Mouse (Mus musculus): ENCODE results near the gene Soga1. TPM values are rescaled to one million over a fixed set of nuclear protein-coding genes. Genes with fewer than 3 reads are reported as not detected.

Soga1 gene
- polyA plus RNA-seq, 1 experiment from 2014 or later, result 1.8 TPM

DNA sequence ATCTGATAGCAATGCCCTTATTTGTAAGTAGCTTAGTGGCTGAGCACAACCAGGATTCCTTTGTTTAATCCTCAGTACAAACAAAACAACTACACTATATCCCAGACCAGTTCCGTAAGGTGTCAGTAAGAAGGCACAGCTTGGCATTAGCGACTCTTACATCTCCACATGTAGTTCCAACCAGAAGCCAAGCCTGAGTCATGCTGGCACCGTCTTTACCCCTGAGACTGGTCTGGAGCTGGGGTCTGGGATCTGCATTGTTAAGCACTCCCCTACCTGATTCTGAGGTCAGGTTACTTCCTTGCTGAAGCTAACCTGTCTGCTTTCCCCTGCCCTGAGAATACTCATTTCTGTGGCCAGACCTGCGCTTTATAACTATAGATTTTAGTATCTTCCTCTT is 110.6 kb downstream of the Soga1 start:
- no peak for TF ChIP-seq CTCF (IDR thresholded peaks at IDR 0.05; ENCODE audit: low read depth)
- no peaks in the 10 kb centered on the region for H3K9me3 ChIP-seq (replicated peaks; ENCODE audit: low read length)
- no peak overlapping the region for H3K4me3 ChIP-seq (replicated peaks; ENCODE audit: low read depth, low read length)
- DNase-seq (ENCODE audit: low spot score) (no peak), ATAC-seq (replicated peaks; ENCODE audit: low FRiP score, low read depth) (no peak)
- H3K27me3 ChIP-seq (ENCODE audit: insufficient read depth, low read length), result no peaks in the 10 kb centered on the region
- H3K4me1 ChIP-seq (replicated peaks; ENCODE audit: insufficient read depth, low read length), result no peaks in the 10 kb centered on the region
- H3K27ac ChIP-seq, result no peak overlapping the region
- no peaks in the 10 kb centered on the region for H3K36me3 ChIP-seq (ENCODE audit: insufficient read depth, low read length)
- 85% methylated on average over 4 of the region's 4 CpGs for WGBS
- no peak overlapping the region for H3K9ac ChIP-seq (ENCODE audit: low read depth, low read length)
- no peak overlapping the region for H3K4me2 ChIP-seq (ENCODE audit: low read length)

DNA sequence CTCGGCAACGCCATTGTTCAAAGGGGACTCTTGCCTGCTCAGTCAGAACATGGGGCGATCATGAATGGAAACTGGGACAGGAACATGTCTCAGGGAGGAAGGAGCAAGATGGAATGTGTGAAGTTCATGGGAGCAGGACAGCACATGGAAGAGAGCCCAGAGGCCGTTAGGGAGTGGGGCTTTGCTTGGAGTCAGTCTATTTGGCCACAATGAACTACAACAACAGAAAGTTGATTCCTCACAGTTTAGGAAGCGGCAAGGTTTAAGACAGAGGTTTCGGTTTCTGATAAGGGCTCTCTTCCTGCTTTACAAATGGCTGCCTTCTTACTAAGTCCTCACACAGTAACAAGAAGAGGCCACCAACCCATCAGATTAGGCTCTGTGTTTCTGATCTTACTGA is 111.7 kb downstream of the Soga1 start:
- 71% methylated on average over 6 of the region's 6 CpGs for WGBS
- Histone ChIP-seq H3K27me3 (ENCODE audit: insufficient read depth, low read length) (no peaks in the 10 kb centered on the region), H3K27ac (no peak overlapping the region), H3K4me1 (replicated peaks; ENCODE audit: insufficient read depth, low read length) (no peaks in the 10 kb centered on the region), H3K4me3 (replicated peaks; ENCODE audit: low read depth, low read length) (no peak overlapping the region), H3K36me3 (ENCODE audit: insufficient read depth, low read length) (no peaks in the 10 kb centered on the region), H3K9ac (ENCODE audit: low read depth, low read length) (no peak overlapping the region), H3K9me3 (replicated peaks; ENCODE audit: low read length) (no peaks in the 10 kb centered on the region), H3K4me2 (ENCODE audit: low read length) (no peak overlapping the region)
- ATAC-seq (replicated peaks; ENCODE audit: low FRiP score, low read depth) (no peak), DNase-seq (ENCODE audit: low spot score) (peak; percentile 53)
- no peak for TF ChIP-seq CTCF (IDR thresholded peaks at IDR 0.05; ENCODE audit: low read depth)

Other genes starting within 250 kb of the Soga1 start
- 38.2 and 40.6 TPM in 2 replicates for gene Tgif2, start 239.2 kb downstream of the Soga1 start, polyA plus RNA-seq (2015; fragmentation: Nextera tagmentation; extraction: Ambion mirVana)
- 2.6 and 4.6 TPM in 2 replicates for gene 4930518I15Rik, start 221.3 kb downstream of the Soga1 start, polyA plus RNA-seq (2015; fragmentation: Nextera tagmentation; extraction: Ambion mirVana)
- 227 and 252 TPM in 2 replicates for gene Rab5if, start 216.1 kb downstream of the Soga1 start, polyA plus RNA-seq (2015; fragmentation: Nextera tagmentation; extraction: Ambion mirVana)
- 0.18 and 0.32 TPM in 2 replicates for gene Sla2, start 192.1 kb downstream of the Soga1 start, polyA plus RNA-seq (2015; fragmentation: Nextera tagmentation; extraction: Ambion mirVana)
- gene Ndrg3, start 87.2 kb downstream of the Soga1 start, polyA plus RNA-seq (2015; fragmentation: Nextera tagmentation; extraction: Ambion mirVana), result 45.8 and 48.4 TPM in 2 replicates
- 20.4 and 23.2 TPM in 2 replicates for gene Dsn1, start 72.1 kb downstream of the Soga1 start, polyA plus RNA-seq (2015; fragmentation: Nextera tagmentation; extraction: Ambion mirVana)
- gene Tldc2, start 7.8 kb upstream of the Soga1 start, polyA plus RNA-seq (2015; fragmentation: Nextera tagmentation; extraction: Ambion mirVana), result 2.2 and 2.5 TPM in 2 replicates
- gene Samhd1, start 56.0 kb upstream of the Soga1 start, polyA plus RNA-seq (2015; fragmentation: Nextera tagmentation; extraction: Ambion mirVana), result 19.1 and 20.0 TPM in 2 replicates
- gene Rbl1, start 125.3 kb upstream of the Soga1 start, polyA plus RNA-seq (2015; fragmentation: Nextera tagmentation; extraction: Ambion mirVana), result 15.6 and 16.7 TPM in 2 replicates
- 197 and 228 TPM in 2 replicates for gene Rpn2, start 199.8 kb upstream of the Soga1 start, polyA plus RNA-seq (2015; fragmentation: Nextera tagmentation; extraction: Ambion mirVana)
- gene Mroh8, start 200.3 kb upstream of the Soga1 start, polyA plus RNA-seq (2015; fragmentation: Nextera tagmentation; extraction: Ambion mirVana), result 0.29 and 0.33 TPM in 2 replicates